Mouse (Mus musculus): ENCODE results near the gene Cd27.

GRCm38 (mm10) chr6:125193390-125193789, 43.4 kb downstream of the Cd27 start:
- TF ChIP-seq CTCF (IDR thresholded peaks at IDR 0.05 in 2 of 3, conservative IDR thresholded peaks at IDR 0.05 in 1 of 3; ENCODE audit: control insufficient read depth in 1 of 3, insufficient read depth in 1 of 3, low read depth in 2 of 3, low read length in 3 of 3, poor library complexity in 1 of 3, severe bottlenecking in 1 of 3) (no peak), SIN3A (IDR thresholded peaks at IDR 0.05; ENCODE audit: low read length) (no peak; the same call in 1 of the 2 replicates), ZNF384 (IDR thresholded peaks at IDR 0.05; ENCODE audit: low read depth, low read length) (peak; percentile 67), UBTF (IDR thresholded peaks at IDR 0.05; ENCODE audit: borderline replicate concordance, insufficient read depth, low read depth, low read length) (no peak), TAL1 (IDR thresholded peaks at IDR 0.05; ENCODE audit: low read length) (no peak), POLR2A (IDR thresholded peaks at IDR 0.05; ENCODE audit: control insufficient read depth in 1 of 2, insufficient read depth in 1 of 2, low read depth in 1 of 2, low read length in 2 of 2, poor library complexity in 1 of 2) (no peak; a peak in 1 of 4 replicates), POLR2AphosphoS5 (IDR thresholded peaks at IDR 0.05; ENCODE audit: borderline replicate concordance, low read depth, low read length) (no peak), KAT2A (conservative IDR thresholded peaks at IDR 0.05; ENCODE audit: low read depth, low read length) (no peak), MXI1 (IDR thresholded peaks at IDR 0.05; ENCODE audit: low read depth, low read length) (no peak), GABPA (IDR thresholded peaks at IDR 0.05; ENCODE audit: low read depth, low read length) (no peak)

All from MEL (cell line).